Mouse (Mus musculus): ENCODE measurements at regions not wholly inside any gene's neighbourhood (a gene's known extent, or its start where the extent isn't known, plus 50 kb on each side); places are given as distances from the start of the nearest gene placed in this dataset.

DNA sequence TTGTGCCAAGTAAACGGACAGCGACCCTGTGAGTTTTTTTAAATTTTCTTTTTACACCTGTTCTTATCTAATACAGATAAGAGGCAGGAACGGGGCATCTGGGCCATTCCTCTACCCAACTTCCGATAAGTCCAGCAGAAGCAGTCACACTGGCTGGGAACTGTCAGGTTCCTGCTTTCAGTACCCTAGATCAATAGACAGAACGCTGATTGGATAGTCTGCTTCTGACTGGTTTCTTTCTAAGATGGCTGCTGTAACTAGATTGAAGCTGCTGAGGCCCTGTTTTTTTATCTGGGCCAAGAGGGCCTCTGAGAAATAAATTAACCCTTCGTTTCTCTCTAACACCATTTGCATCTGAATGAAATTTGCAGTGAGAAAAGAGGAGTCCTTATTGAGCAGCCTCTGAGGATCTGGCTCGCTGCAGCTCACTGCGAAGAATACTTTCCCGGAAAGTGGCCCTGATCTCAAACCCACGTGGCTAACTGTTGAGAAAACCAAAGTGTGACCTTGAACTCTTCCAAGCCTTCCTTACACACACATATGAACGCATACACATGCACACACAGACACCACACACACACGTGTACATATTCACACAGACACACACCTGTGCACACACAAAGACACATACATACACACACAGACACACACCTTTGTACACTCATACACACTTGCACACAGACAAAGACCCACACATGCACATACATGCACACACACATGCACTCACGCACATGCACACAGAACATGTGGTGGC, 253.8 kb downstream of the Irs2 start:
- no peak for ATAC-seq
- TF ChIP-seq CTCF (IDR thresholded peaks at IDR 0.05; ENCODE audit: low read depth) = no peak
- H3K4me2 ChIP-seq (replicated peaks; ENCODE audit: low read depth) = no peak overlapping the region; the same call in 1 of the 2 replicates
- H3K27me3 ChIP-seq (replicated peaks; ENCODE audit: control insufficient read depth, insufficient read depth, low read length) = no peaks in the 10 kb centered on the region
- H3K9ac ChIP-seq (ENCODE audit: low read depth, low read length) = no peak overlapping the region
- 59% methylated on average over 13 of the region's 13 CpGs for WGBS
- no peaks in the 10 kb centered on the region for H3K9me3 ChIP-seq (ENCODE audit: control insufficient read depth)
- no peaks in the 10 kb centered on the region for H3K4me1 ChIP-seq (replicated peaks; ENCODE audit: control insufficient read depth, insufficient read depth, low read length)
- H3K27ac ChIP-seq (ENCODE audit: low read depth, low read length) = no peak overlapping the region
- H3K4me3 ChIP-seq (ENCODE audit: low read depth, low read length) = no peak overlapping the region
- H3K36me3 ChIP-seq (ENCODE audit: control insufficient read depth, insufficient read depth) = no peaks in the 10 kb centered on the region

DNA sequence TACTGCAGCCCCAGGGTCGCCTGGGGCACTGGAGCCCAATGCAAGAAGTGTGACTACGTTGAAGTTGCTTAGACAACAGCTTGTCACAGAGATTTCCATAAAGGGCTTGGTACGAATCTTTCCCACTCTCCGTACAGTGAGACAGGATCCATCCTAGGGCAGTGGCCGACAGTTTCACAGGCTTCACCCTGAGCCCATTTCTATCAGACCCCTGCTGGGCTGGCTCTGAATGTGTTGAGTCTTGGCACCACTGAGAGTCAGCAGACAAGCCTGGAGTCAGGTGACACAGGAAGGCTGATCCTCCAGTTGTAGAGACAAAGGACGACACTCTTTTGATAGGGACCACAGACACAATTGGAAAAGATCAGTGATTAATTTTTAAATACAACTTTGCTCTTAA, 255.2 kb downstream of the Irs2 start:
- H3K27ac ChIP-seq (ENCODE audit: low read depth, low read length) = no peak overlapping the region
- no peaks in the 10 kb centered on the region for H3K27me3 ChIP-seq (replicated peaks; ENCODE audit: control insufficient read depth, insufficient read depth, low read length)
- no peak for ATAC-seq
- no peak overlapping the region for H3K9ac ChIP-seq (ENCODE audit: low read depth, low read length)
- H3K4me2 ChIP-seq (replicated peaks; ENCODE audit: low read depth) = no peak overlapping the region
- 84% methylated on average over 6 of the region's 6 CpGs for WGBS
- TF ChIP-seq CTCF (IDR thresholded peaks at IDR 0.05; ENCODE audit: low read depth) = no peak
- H3K9me3 ChIP-seq (ENCODE audit: control insufficient read depth) = no peaks in the 10 kb centered on the region
- no peaks in the 10 kb centered on the region for H3K36me3 ChIP-seq (ENCODE audit: control insufficient read depth, insufficient read depth)
- no peak overlapping the region for H3K4me3 ChIP-seq (ENCODE audit: low read depth, low read length)
- no peaks in the 10 kb centered on the region for H3K4me1 ChIP-seq (replicated peaks; ENCODE audit: control insufficient read depth, insufficient read depth, low read length)

DNA sequence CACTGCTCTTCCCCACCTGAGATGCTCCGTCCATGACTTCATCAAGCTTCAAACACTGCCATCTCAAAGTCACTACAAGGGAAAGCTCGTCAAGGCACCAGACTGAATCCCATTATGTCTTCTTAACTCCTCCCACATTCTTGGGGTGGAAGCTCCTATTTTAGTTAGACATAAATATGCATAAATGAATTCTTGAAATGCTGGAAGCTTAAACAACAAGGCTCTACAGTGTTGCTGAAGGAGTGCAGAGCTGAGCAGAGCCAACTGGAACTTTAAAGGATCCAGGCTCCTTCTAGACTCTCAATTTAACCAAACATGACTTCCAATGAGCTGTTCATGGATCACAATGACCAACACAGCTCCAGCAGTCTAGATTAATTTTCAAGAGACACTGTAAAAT, 261.1 kb downstream of the Irs2 start:
- Histone ChIP-seq H3K36me3 (ENCODE audit: control insufficient read depth, insufficient read depth) (no peaks in the 10 kb centered on the region), H3K27ac (ENCODE audit: low read depth, low read length) (no peak overlapping the region), H3K4me2 (replicated peaks; ENCODE audit: low read depth) (no peak overlapping the region), H3K9ac (ENCODE audit: low read depth, low read length) (no peak overlapping the region), H3K27me3 (replicated peaks; ENCODE audit: control insufficient read depth, insufficient read depth, low read length) (no peaks in the 10 kb centered on the region), H3K9me3 (ENCODE audit: control insufficient read depth) (no peaks in the 10 kb centered on the region), H3K4me3 (ENCODE audit: low read depth, low read length) (no peak overlapping the region), H3K4me1 (replicated peaks; ENCODE audit: control insufficient read depth, insufficient read depth, low read length) (no peaks in the 10 kb centered on the region)
- no peak for TF ChIP-seq CTCF (IDR thresholded peaks at IDR 0.05; ENCODE audit: low read depth)
- 75% methylated on average over 2 of the region's 2 CpGs for WGBS
- ATAC-seq = no peak

DNA sequence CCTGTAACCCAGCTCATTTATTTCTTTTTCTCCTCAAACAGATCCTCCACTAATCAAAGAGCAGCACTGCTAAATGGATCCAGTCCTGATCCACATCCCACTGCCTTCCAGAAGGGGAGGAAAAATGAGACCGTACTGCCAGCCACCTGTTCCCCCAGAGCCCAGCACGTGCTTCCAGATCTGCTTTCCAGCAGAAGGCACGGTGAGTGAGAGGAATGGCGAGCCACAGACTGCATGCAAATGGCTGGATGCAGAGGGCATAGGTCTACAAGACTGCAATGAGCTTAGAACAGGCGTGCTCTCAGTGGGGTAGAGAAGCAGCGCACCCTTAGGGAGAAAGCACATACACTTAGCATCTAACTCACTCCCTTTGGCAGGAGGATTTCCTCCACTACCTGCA, 265.0 kb downstream of the Irs2 start:
- Histone ChIP-seq H3K4me3 (ENCODE audit: low read depth, low read length) (no peak overlapping the region), H3K27ac (ENCODE audit: low read depth, low read length) (no peak overlapping the region), H3K4me1 (replicated peaks; ENCODE audit: control insufficient read depth, insufficient read depth, low read length) (no peaks in the 10 kb centered on the region), H3K9ac (ENCODE audit: low read depth, low read length) (no peak overlapping the region), H3K36me3 (ENCODE audit: control insufficient read depth, insufficient read depth) (no peaks in the 10 kb centered on the region), H3K4me2 (replicated peaks; ENCODE audit: low read depth) (no peak overlapping the region), H3K9me3 (ENCODE audit: control insufficient read depth) (no peaks in the 10 kb centered on the region), H3K27me3 (replicated peaks; ENCODE audit: control insufficient read depth, insufficient read depth, low read length) (no peaks in the 10 kb centered on the region)
- WGBS = 72% methylated on average over 6 of the region's 6 CpGs
- no peak for TF ChIP-seq CTCF (IDR thresholded peaks at IDR 0.05; ENCODE audit: low read depth)
- no peak for ATAC-seq

DNA sequence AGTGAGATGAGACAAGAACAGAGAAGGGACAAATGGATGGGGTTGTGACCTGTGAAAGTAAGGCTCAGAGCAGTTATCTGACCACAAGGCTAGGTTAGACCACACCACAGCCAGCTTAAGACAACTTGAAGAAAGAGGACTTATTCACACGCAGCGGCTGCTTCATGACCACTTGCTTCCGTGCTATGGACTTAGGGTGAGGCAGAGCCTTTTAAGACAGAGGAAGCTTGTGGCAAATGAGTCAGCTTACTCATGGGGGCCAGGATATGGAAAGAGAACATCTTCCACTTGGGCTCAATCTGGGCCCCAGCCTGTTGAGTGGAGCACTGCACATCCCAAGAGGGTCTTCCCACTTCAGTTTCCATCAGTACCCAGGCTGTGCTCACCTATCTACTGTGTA, 267.4 kb downstream of the Irs2 start:
- no peak for ATAC-seq
- no peak overlapping the region for H3K27ac ChIP-seq (ENCODE audit: low read depth, low read length)
- WGBS = 87% methylated on average over 3 of the region's 3 CpGs
- no peaks in the 10 kb centered on the region for H3K36me3 ChIP-seq (ENCODE audit: control insufficient read depth, insufficient read depth)
- H3K9ac ChIP-seq (ENCODE audit: low read depth, low read length) = no peak overlapping the region
- no peak for TF ChIP-seq CTCF (IDR thresholded peaks at IDR 0.05; ENCODE audit: low read depth)
- H3K9me3 ChIP-seq (ENCODE audit: control insufficient read depth) = no peaks in the 10 kb centered on the region
- H3K4me2 ChIP-seq (replicated peaks; ENCODE audit: low read depth) = no peak overlapping the region
- no peaks in the 10 kb centered on the region for H3K27me3 ChIP-seq (replicated peaks; ENCODE audit: control insufficient read depth, insufficient read depth, low read length)
- H3K4me3 ChIP-seq (ENCODE audit: low read depth, low read length) = no peak overlapping the region
- H3K4me1 ChIP-seq (replicated peaks; ENCODE audit: control insufficient read depth, insufficient read depth, low read length) = no peaks in the 10 kb centered on the region

DNA sequence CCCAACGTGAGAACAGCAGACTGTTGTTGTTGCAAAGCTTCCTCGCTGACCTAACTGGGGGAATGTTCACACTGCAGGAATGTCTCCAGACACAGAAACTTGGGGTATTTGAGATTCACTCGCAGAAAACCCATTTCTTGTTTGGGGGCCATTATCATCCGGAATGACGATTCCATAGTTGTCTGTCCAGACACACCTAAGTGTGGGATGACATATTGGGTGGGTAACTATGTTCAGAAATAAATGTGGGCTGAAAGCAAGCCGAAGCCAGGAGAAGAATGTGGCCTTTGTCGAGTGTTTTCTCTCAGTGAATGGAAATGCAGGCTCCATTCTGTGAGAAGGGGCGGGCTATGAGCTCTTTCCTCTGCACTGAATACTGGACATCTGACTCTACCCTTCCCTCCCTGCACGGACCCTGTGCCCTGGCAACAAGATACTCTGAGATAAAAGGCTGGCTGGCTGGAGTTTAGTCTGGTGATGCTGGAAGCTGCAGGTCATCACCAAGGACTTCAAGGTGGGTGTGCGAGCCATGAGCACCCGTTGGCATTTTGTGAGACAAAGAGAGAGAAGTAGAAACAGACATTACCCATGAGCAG, 269.7 kb downstream of the Irs2 start:
- H3K4me2 ChIP-seq (replicated peaks; ENCODE audit: low read depth) = no peak overlapping the region
- H3K36me3 ChIP-seq (ENCODE audit: control insufficient read depth, insufficient read depth) = no peaks in the 10 kb centered on the region
- H3K9ac ChIP-seq (ENCODE audit: low read depth, low read length) = no peak overlapping the region
- no peak for ATAC-seq
- no peak for TF ChIP-seq CTCF (IDR thresholded peaks at IDR 0.05; ENCODE audit: low read depth)
- H3K4me3 ChIP-seq (ENCODE audit: low read depth, low read length) = no peak overlapping the region
- WGBS = 68% methylated on average over 11 of the region's 11 CpGs
- no peaks in the 10 kb centered on the region for H3K27me3 ChIP-seq (replicated peaks; ENCODE audit: control insufficient read depth, insufficient read depth, low read length)
- no peaks in the 10 kb centered on the region for H3K4me1 ChIP-seq (replicated peaks; ENCODE audit: control insufficient read depth, insufficient read depth, low read length)
- no peak overlapping the region for H3K27ac ChIP-seq (ENCODE audit: low read depth, low read length)
- no peaks in the 10 kb centered on the region for H3K9me3 ChIP-seq (ENCODE audit: control insufficient read depth)

All from intestine, postnatal 0 days (tissue).